Mouse (Mus musculus) adrenal gland (tissue): Measurements from ENCODE around the gene Olfr1132.
"Not testable (repeated sequence)": the region's sequence is repeated elsewhere in the genome, so short reads cannot be mapped to it uniquely, and the experiment has no call there.

Experiments
- intact Hi-C: fragments of 180-260 bp; cut with DNase I; formaldehyde crosslinking; loops from one replicate; pipeline ENCODE4 v1.15.1; 2025
- long read RNA-seq, 2 experiments: library from polyadenylated mRNA; unstranded; transcript quantifications; one replicate each; pipeline ENCODE4 v2.0.0; 2020; ENCODE audit warnings: borderline replicate concordance in 1 of 2; ENCODE audit not compliant: insufficient replicate concordance in 1 of 2

The Olfr1132 gene
- long read RNA-seq, experiment 1 = 0 reads
- long read RNA-seq, experiment 2 = 0 reads

DNA sequence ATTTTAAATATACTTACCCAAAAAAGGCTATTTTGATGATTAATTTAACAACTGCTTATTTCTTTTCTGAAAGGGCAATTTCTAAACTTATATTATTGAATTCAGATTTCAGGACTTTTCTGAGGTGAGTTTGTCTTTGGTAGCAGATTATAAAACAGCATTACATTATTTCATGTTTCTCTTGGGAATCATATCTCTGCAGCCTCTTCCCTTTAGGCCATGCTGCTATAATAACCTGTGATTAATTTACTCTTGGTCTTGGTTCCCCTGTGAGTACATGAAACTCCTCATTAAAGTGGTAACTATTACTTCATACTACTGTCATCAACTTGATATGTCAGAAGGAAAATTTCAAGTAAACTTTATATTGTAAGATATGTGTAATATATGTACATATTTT is at the start of gene Olfr1132:
Gene Olfr1132 (minus strand): TSS at position 101 of the 400 bp plus-strand sequence.
- intact Hi-C loops = no loop called here

DNA sequence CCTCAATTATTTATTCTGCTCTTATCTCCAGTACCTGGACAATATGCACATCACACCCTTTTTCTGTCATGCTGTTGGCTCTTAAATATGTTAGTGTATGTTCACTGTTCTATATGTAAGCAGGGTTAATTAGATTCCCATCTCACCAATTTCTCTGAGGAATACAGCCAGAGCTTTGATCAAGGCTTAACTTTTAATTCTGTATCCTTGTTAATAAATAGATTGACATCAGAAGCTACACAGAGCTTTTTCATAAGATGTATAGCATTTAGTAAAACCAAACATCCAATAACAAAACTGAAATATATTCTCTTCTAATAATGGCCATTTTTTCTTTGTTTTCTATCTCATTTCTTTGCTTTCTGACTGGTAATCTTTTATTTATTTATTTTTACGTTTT is 36.2 kb upstream of the Olfr1132 start, which contains the start of gene Olfr1135:
Gene Olfr1135 (minus strand): TSS at position 101 of the 400 bp plus-strand sequence.
- intact Hi-C loops = no loop called here

DNA sequence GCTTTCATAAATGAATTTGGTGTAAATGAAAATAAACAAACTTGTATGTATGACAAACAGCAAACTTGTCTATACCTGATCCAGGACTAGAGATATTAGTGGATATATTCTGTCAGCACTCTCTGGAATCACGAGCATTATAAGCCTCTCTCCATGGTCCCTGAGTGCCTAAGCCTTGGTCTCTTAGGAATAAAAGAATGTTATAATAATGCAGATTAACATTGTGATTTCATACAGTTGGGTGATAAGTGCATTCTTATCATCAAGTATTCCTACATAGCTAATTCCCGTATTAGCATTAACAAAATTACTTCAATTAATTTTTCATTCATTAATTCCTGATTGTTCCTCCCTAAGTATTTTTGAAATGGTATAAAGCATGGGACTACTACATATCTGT is 21.0 kb upstream of the Olfr1132 start, which contains the start of gene Olfr1134:
Gene Olfr1134 (minus strand): TSS at position 101 of the 400 bp plus-strand sequence.
- intact Hi-C loops = no loop called here

DNA sequence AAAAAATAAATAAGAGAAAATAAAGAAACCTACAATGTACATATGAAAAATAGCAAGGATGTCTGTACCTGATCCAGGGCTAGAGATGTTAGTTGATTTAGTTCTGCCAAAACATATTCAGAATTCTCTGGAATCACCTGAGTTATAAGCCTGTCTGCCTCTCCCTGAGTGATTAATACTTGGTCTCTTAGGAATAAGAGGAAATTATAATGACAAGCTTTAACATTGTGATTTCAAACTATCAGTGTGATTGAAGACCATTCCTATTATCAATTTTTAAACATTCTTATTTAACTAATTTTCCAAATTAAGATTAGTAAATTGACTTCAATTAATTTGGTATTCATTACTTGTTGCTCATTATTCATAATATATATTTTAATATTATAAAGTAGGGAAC is 9.9 kb upstream of the Olfr1132 start, which contains the start of gene Olfr1133:
Gene Olfr1133 (minus strand): TSS at position 101 of the 400 bp plus-strand sequence.
- intact Hi-C loops = no loop called here

DNA sequence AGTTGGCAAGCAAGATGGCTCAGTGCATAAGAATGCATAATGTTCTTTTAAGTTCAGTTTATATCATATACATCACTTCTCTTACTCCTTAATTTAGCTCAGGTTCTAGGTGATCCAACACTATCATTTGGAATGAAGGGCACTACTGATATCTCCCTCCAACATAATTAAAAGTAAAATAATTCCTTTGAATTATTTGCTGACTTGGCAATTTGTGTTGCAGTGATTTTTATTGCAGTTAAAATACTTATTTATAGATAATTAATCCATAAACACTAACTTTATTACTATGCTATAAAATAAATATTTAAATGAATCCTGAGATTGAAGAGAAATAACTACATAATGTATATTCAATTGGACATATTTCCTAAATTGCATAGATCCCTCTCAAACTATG is 5.1 kb upstream of the Olfr1132 start:
- intact Hi-C loops = no loop called here

DNA sequence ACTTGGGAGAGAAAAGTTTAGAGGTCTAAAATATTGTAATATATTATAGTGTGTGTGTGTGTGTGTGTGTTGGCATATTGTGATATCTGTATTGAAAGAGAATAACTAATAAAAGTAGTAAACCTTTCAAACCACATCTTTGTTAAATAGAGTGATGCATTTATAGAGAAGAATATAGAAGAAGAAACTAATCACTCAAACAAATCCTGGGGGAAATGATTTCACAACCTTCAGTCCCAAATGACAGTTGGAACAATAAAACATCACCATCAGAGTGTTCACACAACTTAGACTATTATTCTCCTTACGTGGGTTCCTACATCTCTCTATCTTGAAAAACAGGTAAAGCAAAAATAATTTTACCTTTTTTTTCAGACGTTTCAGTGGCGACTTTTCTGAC is 10.5 kb downstream of the Olfr1132 start, which contains the start of gene Olfr1131:
Gene Olfr1131 (plus strand): TSS at position 301 of the 400 bp plus-strand sequence.
- intact Hi-C loops = no loop called here

DNA sequence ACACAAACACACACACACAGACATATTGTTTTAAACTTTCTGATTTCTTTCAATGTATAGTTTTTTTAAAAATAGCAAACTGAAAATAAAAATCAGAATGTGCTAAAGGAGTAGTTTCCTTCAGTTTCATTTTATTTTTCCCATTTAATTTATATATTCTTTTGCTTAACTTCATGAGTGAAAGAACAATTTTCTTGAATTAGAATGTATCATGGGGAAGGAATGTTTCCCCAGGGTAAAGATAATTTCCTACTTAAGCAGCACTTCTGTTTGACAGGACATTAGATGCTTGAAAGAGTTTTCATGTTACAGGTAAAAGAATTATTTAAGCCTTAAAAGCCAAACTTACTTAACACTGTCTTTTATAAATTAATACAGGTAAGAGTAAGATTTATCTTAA is 31.4 kb downstream of the Olfr1132 start, which contains the start of gene Olfr1130:
Gene Olfr1130 (plus strand): TSS at position 301 of the 400 bp plus-strand sequence.
- intact Hi-C loops = not testable (repeated sequence)
